Mouse (Mus musculus) adrenal gland, adult 2 months (tissue): ENCODE measurements at regions not wholly inside any gene's neighbourhood (a gene's known extent, or its start where the extent isn't known, plus 50 kb on each side); places are given as distances from the start of the nearest gene placed in this dataset.

Experiments
- DNase-seq: peaks from one replicate; pipeline ENCODE4 v3.0.0; 2021

- DNase-seq: no peak
Measured at GRCm38 (mm10) chr3:150493433-150494045, 944.1 kb upstream of the Adgrl4 start.

- DNase-seq: no peak
Measured at GRCm38 (mm10) chr3:150530966-150531365, 906.7 kb upstream of the Adgrl4 start.

- no peak for DNase-seq
Measured at GRCm38 (mm10) chr3:150543118-150543517, 894.6 kb upstream of the Adgrl4 start.

- DNase-seq: no peak
Measured at GRCm38 (mm10) chr3:150588474-150588873, 849.2 kb upstream of the Adgrl4 start.

GRCm38 (mm10) chr3:150590978-150591377 is 846.7 kb upstream of the Adgrl4 start:
- DNase-seq: no peak

GRCm38 (mm10) chr3:150603400-150604095 is 834.1 kb upstream of the Adgrl4 start:
- DNase-seq: no peak

- peak; percentile 4 for DNase-seq
Measured at GRCm38 (mm10) chr3:150610681-150611101, 827.0 kb upstream of the Adgrl4 start.

GRCm38 (mm10) chr3:150637544-150637943 is 800.1 kb upstream of the Adgrl4 start:
- DNase-seq: no peak

- no peak for DNase-seq
Measured at GRCm38 (mm10) chr3:150640004-150640676, 797.5 kb upstream of the Adgrl4 start.

GRCm38 (mm10) chr3:150648040-150648439 is 789.6 kb upstream of the Adgrl4 start:
- DNase-seq: no peak

GRCm38 (mm10) chr3:150649783-150650565 is 787.7 kb upstream of the Adgrl4 start:
- peak; percentile 1 for DNase-seq

GRCm38 (mm10) chr3:150695751-150696150 is 741.9 kb upstream of the Adgrl4 start:
- DNase-seq: no peak

- no peak for DNase-seq
Measured at GRCm38 (mm10) chr3:150699990-150700389, 737.7 kb upstream of the Adgrl4 start.
